Mouse (Mus musculus): ENCODE measurements around the gene Hhatl. TPM values are rescaled to one million over a fixed set of nuclear protein-coding genes. Genes with fewer than 3 reads are reported as not detected.
A peak's percentile ranks its signal among the peaks of the same experiment; 100 is the strongest.

Hhatl gene
- polyA plus RNA-seq, 1 experiment from 2014 or later, result not detected

DNA sequence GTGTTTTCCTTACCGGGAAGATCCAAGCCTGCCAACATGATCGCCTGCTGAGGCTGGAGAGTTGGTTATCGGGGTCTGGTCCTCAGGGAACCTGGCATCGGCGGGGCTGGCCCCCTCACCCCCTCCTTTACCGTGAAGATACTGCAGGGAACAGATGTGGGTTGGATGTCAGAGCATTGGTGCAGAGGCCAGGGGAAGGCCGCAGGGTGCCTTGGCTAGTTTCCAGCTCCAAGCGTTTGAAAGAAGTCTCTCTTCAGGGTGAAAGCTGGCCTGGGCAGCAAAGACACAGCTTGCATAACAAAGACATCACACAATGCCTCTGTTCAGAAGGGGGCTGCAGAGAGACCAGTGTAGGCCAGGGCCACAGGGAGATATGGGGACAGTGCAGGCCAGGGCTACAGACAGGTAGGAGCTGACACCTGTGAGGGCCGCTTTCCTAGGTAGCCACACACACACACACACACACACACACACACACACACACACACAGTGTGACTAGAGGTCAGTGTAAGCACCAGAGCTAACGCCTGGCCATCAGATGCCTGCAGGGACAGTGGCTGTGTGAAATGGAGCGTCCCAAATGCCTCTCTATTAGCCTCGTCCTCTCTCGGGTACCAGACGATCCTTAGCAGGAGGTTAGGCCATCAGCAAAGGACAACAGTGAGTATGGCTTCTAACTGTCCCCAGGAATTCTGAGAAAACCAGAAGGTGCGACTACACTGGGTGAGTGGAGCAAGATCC, 17.9 kb upstream of the Hhatl start:
- Histone ChIP-seq H3K36me3 (replicated peaks; ENCODE audit: control insufficient read depth, insufficient read depth) (no peaks in the 10 kb centered on the region), H3K4me1 (replicated peaks; ENCODE audit: control insufficient read depth, insufficient read depth, low read length) (peaks cover 28% of the 10 kb centered on the region), H3K27me3 (ENCODE audit: control insufficient read depth, insufficient read depth, low read length) (no peaks in the 10 kb centered on the region), H3K4me2 (replicated peaks) (no peak overlapping the region), H3K4me3 (replicated peaks; ENCODE audit: low read length) (no peak overlapping the region), H3K27ac (peak overlapping the region; percentile 62), H3K9ac (no peak overlapping the region), H3K9me3 (ENCODE audit: control insufficient read depth, low read length) (no peaks in the 10 kb centered on the region)
- 13% methylated on average over 15 of the region's 15 CpGs for WGBS
- ATAC-seq (ENCODE audit: low FRiP score) (peak; percentile 74), DNase-seq (ENCODE audit: low spot score) (peak; percentile 54)

DNA sequence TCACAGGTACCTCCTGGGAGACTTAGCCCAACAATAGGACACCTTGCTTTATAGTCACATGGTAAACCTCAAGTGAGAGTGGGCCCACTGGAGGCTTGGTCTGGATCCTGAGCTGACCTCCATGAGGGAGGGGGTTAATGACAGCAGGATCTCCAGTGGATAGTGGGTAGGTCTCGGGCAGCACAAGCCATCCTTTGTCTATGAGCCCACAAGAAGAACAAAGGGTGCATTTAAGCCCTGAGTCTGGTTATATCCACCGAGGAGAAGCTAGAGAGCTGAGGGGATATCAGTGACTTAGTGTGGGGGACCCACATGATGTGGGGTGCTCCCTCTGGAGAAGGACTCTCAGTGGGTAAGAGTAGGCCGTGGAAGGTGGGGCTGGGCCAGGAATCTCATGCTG, 16.2 kb upstream of the Hhatl start:
- 41% methylated on average over 3 of the region's 3 CpGs for WGBS

DNA sequence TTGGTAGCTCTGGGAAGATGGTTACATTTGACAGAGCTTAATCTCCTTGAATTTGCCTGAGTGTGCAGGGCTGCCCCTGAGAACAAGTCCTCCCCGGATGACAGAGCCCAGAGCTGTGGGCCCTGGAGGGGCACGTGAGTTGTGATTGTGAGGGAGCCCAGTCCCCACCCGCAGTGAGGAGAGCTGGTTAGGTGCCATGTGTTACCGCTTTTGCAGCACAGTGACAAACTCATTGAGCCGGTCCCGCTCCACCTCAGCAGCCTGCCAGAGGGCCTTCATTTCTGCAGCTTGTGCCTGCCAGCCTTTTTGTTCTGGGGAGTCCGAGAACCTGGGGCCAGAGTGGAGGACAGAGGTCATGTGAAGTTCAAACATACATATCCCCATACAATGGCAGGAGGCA, 15.6 kb upstream of the Hhatl start:
- H3K9ac ChIP-seq, result no peak overlapping the region
- DNase-seq (ENCODE audit: low spot score) (no peak), ATAC-seq (ENCODE audit: low FRiP score) (no peak)
- no peak overlapping the region for H3K4me3 ChIP-seq (replicated peaks; ENCODE audit: low read length)
- no peaks in the 10 kb centered on the region for H3K27me3 ChIP-seq (ENCODE audit: control insufficient read depth, insufficient read depth, low read length)
- H3K27ac ChIP-seq, result no peak overlapping the region
- peaks cover 28% of the 10 kb centered on the region for H3K4me1 ChIP-seq (replicated peaks; ENCODE audit: control insufficient read depth, insufficient read depth, low read length)
- no peak overlapping the region for H3K4me2 ChIP-seq (replicated peaks)
- WGBS, result 41% methylated on average over 7 of the region's 7 CpGs
- no peaks in the 10 kb centered on the region for H3K36me3 ChIP-seq (replicated peaks; ENCODE audit: control insufficient read depth, insufficient read depth)
- no peaks in the 10 kb centered on the region for H3K9me3 ChIP-seq (ENCODE audit: control insufficient read depth, low read length)

More for the DNA sequence above, 16.2 kb upstream of the Hhatl start:
- Histone ChIP-seq H3K27me3 (ENCODE audit: control insufficient read depth, insufficient read depth, low read length) (no peaks in the 10 kb centered on the region), H3K9me3 (ENCODE audit: control insufficient read depth, low read length) (no peaks in the 10 kb centered on the region), H3K36me3 (replicated peaks; ENCODE audit: control insufficient read depth, insufficient read depth) (no peaks in the 10 kb centered on the region), H3K4me2 (replicated peaks) (no peak overlapping the region), H3K27ac (no peak overlapping the region), H3K4me3 (replicated peaks; ENCODE audit: low read length) (no peak overlapping the region), H3K4me1 (replicated peaks; ENCODE audit: control insufficient read depth, insufficient read depth, low read length) (peaks cover 28% of the 10 kb centered on the region), H3K9ac (no peak overlapping the region)
- no peak for DNase-seq (ENCODE audit: low spot score)
- ATAC-seq (ENCODE audit: low FRiP score), result no peak

DNA sequence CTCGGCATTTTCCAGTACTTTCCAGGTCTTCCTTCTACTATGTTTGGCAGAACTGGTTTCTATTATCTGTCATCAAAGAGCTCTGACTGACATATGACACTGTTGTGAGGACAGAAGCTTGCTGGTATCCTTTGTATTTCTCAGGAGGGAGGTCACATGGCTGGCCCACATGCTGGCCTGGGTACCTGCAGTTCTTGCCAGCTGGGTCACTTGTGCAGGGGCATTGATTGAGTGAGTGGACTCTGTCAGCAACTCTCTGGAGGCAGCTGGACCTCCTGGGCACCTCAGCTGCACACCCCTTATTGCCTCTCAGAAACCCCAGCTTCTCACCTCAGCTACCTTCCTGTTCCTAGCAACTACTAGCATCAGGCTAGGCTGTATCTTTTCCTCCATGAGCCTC, 15.2 kb upstream of the Hhatl start:
- Histone ChIP-seq H3K4me2 (replicated peaks) (no peak overlapping the region), H3K9me3 (ENCODE audit: control insufficient read depth, low read length) (no peaks in the 10 kb centered on the region), H3K4me1 (replicated peaks; ENCODE audit: control insufficient read depth, insufficient read depth, low read length) (peaks cover 28% of the 10 kb centered on the region), H3K36me3 (replicated peaks; ENCODE audit: control insufficient read depth, insufficient read depth) (no peaks in the 10 kb centered on the region), H3K9ac (no peak overlapping the region), H3K27me3 (ENCODE audit: control insufficient read depth, insufficient read depth, low read length) (no peaks in the 10 kb centered on the region), H3K4me3 (replicated peaks; ENCODE audit: low read length) (no peak overlapping the region), H3K27ac (no peak overlapping the region)
- ATAC-seq (ENCODE audit: low FRiP score) (no peak), DNase-seq (ENCODE audit: low spot score) (no peak)
- 55% methylated on average over 1 of the region's 1 CpGs for WGBS

DNA sequence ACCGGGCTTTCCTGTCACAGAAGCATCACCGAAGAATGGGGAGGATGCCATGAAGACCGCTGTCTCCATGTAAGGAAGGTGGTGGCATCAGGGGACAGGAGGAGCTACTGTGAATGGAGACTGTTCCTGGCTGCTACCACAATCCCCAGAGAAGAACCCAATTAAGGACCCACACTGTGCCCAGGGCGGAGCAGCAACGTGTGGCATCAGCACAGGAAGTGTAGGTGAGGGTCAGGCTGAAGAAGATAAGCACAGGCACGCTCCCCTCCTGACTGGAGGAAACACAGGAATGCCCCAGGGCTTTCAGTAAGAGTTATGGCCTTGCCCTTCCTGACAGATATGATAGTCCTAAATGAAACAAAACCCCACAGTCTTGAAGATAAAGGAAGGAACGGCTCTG, 10.4 kb upstream of the Hhatl start:
- Histone ChIP-seq H3K4me1 (replicated peaks; ENCODE audit: control insufficient read depth, insufficient read depth, low read length) (peaks cover 2% of the 10 kb centered on the region; the same call in 1 of the 2 replicates), H3K27ac (no peak overlapping the region), H3K9ac (no peak overlapping the region), H3K4me3 (replicated peaks; ENCODE audit: low read length) (no peak overlapping the region), H3K4me2 (replicated peaks) (no peak overlapping the region), H3K27me3 (ENCODE audit: control insufficient read depth, insufficient read depth, low read length) (no peaks in the 10 kb centered on the region), H3K9me3 (ENCODE audit: control insufficient read depth, low read length) (no peaks in the 10 kb centered on the region), H3K36me3 (replicated peaks; ENCODE audit: control insufficient read depth, insufficient read depth) (no peaks in the 10 kb centered on the region)
- DNase-seq (ENCODE audit: low spot score) (no peak), ATAC-seq (ENCODE audit: low FRiP score) (no peak)
- 78% methylated on average over 7 of the region's 7 CpGs for WGBS

DNA sequence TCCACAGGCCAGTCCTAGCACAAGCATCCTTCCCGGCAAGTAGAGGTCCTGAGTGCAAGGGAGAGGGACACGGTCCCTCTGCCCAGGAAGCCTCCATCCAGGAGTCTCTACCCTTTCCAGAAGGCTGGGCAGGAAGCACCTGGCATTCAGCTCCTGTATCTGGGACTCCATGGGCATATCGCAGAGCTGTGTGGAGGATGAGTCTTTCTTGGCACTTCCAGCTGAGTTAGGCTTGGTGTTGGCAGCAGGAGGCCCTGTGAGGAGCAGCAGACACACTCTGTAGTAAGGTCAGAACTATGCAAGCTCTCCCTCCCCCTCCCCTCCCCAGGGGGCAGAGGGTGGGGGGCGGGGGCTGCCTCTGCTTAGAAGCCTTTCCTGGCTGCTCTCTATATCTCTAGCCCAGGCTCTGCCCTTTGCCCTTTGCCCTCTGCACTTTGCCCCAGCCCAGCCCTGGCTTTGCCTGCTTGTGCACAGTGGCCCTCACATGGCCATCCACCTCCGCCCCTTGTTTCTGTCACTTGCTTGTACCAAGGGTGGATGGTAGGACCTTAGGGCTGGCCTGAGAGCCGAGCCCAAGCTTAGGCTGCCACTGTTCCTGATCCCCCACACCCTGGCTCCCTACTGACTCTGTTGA, 6.7 kb upstream of the Hhatl start:
- Histone ChIP-seq H3K27ac (no peak overlapping the region), H3K27me3 (ENCODE audit: control insufficient read depth, insufficient read depth, low read length) (no peaks in the 10 kb centered on the region), H3K9me3 (ENCODE audit: control insufficient read depth, low read length) (no peaks in the 10 kb centered on the region), H3K9ac (no peak overlapping the region), H3K4me2 (replicated peaks) (no peak overlapping the region), H3K36me3 (replicated peaks; ENCODE audit: control insufficient read depth, insufficient read depth) (no peaks in the 10 kb centered on the region), H3K4me1 (replicated peaks; ENCODE audit: control insufficient read depth, insufficient read depth, low read length) (no peaks in the 10 kb centered on the region), H3K4me3 (replicated peaks; ENCODE audit: low read length) (no peak overlapping the region)
- no peak; the same call in 1 of the 2 replicates for ATAC-seq (ENCODE audit: low FRiP score)
- 46% methylated on average over 6 of the region's 6 CpGs for WGBS
- DNase-seq (ENCODE audit: low spot score), result no peak

DNA sequence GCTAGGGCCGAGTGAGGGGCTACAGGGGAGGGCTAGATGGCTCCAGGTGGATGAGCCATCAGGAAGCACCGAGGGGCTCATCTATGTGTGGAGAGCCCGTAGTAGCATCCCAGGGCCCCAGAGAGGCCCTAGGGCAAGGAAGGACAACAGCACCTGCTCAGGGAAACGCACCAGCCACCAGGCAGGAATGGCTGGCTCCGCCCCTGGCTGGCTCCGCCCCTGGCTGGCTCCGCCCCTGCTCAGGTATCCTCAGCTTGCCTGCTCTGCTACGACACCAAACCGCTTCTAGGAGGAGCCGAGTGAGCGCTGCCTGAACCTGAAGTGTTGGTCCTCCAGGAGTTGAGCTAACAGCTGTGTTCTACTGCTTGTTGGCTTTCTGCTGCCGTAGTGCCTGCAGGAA, 5.4 kb upstream of the Hhatl start:
- no peak for ATAC-seq (ENCODE audit: low FRiP score)
- H3K9me3 ChIP-seq (ENCODE audit: control insufficient read depth, low read length), result no peaks in the 10 kb centered on the region
- H3K4me3 ChIP-seq (replicated peaks; ENCODE audit: low read length), result no peak overlapping the region
- no peak overlapping the region for H3K9ac ChIP-seq
- H3K4me2 ChIP-seq (replicated peaks), result no peak overlapping the region
- DNase-seq (ENCODE audit: low spot score), result no peak
- H3K36me3 ChIP-seq (replicated peaks; ENCODE audit: control insufficient read depth, insufficient read depth), result no peaks in the 10 kb centered on the region
- H3K4me1 ChIP-seq (replicated peaks; ENCODE audit: control insufficient read depth, insufficient read depth, low read length), result no peaks in the 10 kb centered on the region
- no peaks in the 10 kb centered on the region for H3K27me3 ChIP-seq (ENCODE audit: control insufficient read depth, insufficient read depth, low read length)
- WGBS, result 27% methylated on average over 12 of the region's 12 CpGs
- H3K27ac ChIP-seq, result no peak overlapping the region

DNA sequence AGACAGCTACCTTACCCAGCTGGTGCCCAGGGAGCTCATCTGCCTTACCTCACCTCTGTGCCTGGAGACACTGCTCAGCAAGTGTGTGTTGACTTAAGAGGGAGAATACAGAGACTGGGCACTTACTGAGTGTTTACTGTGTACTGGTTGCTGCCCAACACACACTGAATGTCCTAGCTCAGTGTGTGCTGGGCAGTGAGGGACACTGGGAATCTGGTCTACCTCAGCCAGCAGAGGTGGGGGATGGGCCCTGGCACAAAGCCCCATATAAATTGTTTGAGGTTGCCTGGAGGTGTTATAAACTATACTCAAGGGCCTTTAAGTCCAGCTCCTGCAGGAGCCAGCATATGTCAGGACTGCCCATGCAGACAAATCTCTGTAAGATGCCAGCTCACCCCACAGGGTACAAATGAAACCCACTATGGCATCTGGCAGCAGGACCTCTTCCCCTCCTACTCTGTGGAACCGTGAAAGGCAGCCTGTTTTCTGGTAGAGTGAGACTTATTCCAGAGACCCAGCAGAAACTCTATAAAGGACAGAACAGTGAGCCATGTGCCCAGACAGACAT, 2.7 kb upstream of the Hhatl start:
- no peak overlapping the region for H3K27ac ChIP-seq
- no peaks in the 10 kb centered on the region for H3K4me1 ChIP-seq (replicated peaks; ENCODE audit: control insufficient read depth, insufficient read depth, low read length)
- no peak overlapping the region for H3K9ac ChIP-seq
- no peak for DNase-seq (ENCODE audit: low spot score)
- no peaks in the 10 kb centered on the region for H3K9me3 ChIP-seq (ENCODE audit: control insufficient read depth, low read length)
- WGBS, result 27% methylated on average over 1 of the region's 1 CpGs
- H3K36me3 ChIP-seq (replicated peaks; ENCODE audit: control insufficient read depth, insufficient read depth), result no peaks in the 10 kb centered on the region
- no peak overlapping the region for H3K4me2 ChIP-seq (replicated peaks)
- peak; percentile 46; the same call in 1 of the 2 replicates for ATAC-seq (ENCODE audit: low FRiP score)
- no peak overlapping the region for H3K4me3 ChIP-seq (replicated peaks; ENCODE audit: low read length)
- H3K27me3 ChIP-seq (ENCODE audit: control insufficient read depth, insufficient read depth, low read length), result no peaks in the 10 kb centered on the region

DNA sequence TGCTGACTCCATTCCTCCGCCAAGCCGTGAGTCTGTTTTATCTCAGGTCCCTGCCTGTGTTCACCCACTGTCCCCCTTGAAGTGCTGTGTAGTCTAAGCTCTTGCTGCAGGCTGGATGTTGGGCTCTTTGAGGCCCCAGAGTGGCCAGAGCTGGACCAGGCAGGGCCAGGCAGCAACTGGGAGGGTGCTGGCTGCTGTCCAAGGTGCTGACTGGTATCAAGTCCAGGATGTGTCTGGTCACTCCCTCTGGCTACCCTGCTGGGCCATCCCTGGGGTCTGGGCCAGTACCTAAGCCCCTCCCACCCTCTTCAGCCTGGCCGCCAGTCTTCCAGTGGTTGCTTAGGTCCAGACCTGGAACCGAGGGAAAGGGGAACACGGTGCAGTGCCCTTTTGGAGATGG, 1.1 kb downstream of the Hhatl start:
- WGBS, result 14% methylated on average over 5 of the region's 5 CpGs
- H3K4me3 ChIP-seq (replicated peaks; ENCODE audit: low read length), result no peak overlapping the region

More for the DNA sequence above, 1.1 kb downstream of the Hhatl start:
- ATAC-seq (ENCODE audit: low FRiP score) (no peak), DNase-seq (ENCODE audit: low spot score) (no peak)
- Histone ChIP-seq H3K9ac (no peak overlapping the region), H3K27me3 (ENCODE audit: control insufficient read depth, insufficient read depth, low read length) (no peaks in the 10 kb centered on the region), H3K4me2 (replicated peaks) (no peak overlapping the region), H3K9me3 (ENCODE audit: control insufficient read depth, low read length) (no peaks in the 10 kb centered on the region), H3K27ac (no peak overlapping the region), H3K4me1 (replicated peaks; ENCODE audit: control insufficient read depth, insufficient read depth, low read length) (no peaks in the 10 kb centered on the region), H3K36me3 (replicated peaks; ENCODE audit: control insufficient read depth, insufficient read depth) (no peaks in the 10 kb centered on the region)

All from hindbrain, embryonic 14.5 days (tissue).